Mouse (Mus musculus): ENCODE results near the gene Ccl22.
A peak's percentile ranks its signal among the peaks of the same experiment; 100 is the strongest.

The Ccl22 gene

GRCm38 (mm10) chr8:94745476-94746184 is at the start of gene Ccl22:
Gene Ccl22, plus strand, starts transcription at chr8:94745590.
- no peak for DNase-seq

GRCm38 (mm10) chr8:94695994-94696384 is 49.4 kb upstream of the Ccl22 start, which contains the start of gene Pllp:
Gene Pllp, minus strand, starts transcription at chr8:94696278.
- DNase-seq = peak; percentile 45

- no peak for DNase-seq
Measured at GRCm38 (mm10) chr8:94696566-94696965, 48.8 kb upstream of the Ccl22 start.

- DNase-seq = no peak
Measured at GRCm38 (mm10) chr8:94697956-94698355, 47.4 kb upstream of the Ccl22 start.

- DNase-seq = no peak
Measured at GRCm38 (mm10) chr8:94699366-94699765, 46.0 kb upstream of the Ccl22 start.

GRCm38 (mm10) chr8:94700421-94700935 is 44.9 kb upstream of the Ccl22 start:
- no peak for DNase-seq

GRCm38 (mm10) chr8:94702156-94702555 is 43.2 kb upstream of the Ccl22 start:
- DNase-seq = no peak

- peak; percentile 84 for DNase-seq
Measured at GRCm38 (mm10) chr8:94702844-94703813, 42.3 kb upstream of the Ccl22 start.

GRCm38 (mm10) chr8:94703972-94704668 is 41.3 kb upstream of the Ccl22 start:
- peak; percentile 95 for DNase-seq

GRCm38 (mm10) chr8:94704669-94704984 is 40.8 kb upstream of the Ccl22 start:
- DNase-seq = no peak

- DNase-seq = no peak
Measured at GRCm38 (mm10) chr8:94705581-94706245, 39.7 kb upstream of the Ccl22 start.

GRCm38 (mm10) chr8:94706732-94707395 is 38.5 kb upstream of the Ccl22 start:
- DNase-seq = no peak

GRCm38 (mm10) chr8:94710336-94710735 is 35.1 kb upstream of the Ccl22 start:
- DNase-seq = no peak

- DNase-seq = no peak
Measured at GRCm38 (mm10) chr8:94711160-94711718, 34.2 kb upstream of the Ccl22 start.

- DNase-seq = no peak
Measured at GRCm38 (mm10) chr8:94714556-94714955, 30.8 kb upstream of the Ccl22 start.

- no peak for DNase-seq
Measured at GRCm38 (mm10) chr8:94715871-94716270, 29.5 kb upstream of the Ccl22 start.

GRCm38 (mm10) chr8:94716841-94717240 is 28.5 kb upstream of the Ccl22 start:
- no peak for DNase-seq

- DNase-seq = no peak
Measured at GRCm38 (mm10) chr8:94725998-94726397, 19.4 kb upstream of the Ccl22 start.

GRCm38 (mm10) chr8:94729301-94729700 is 16.1 kb upstream of the Ccl22 start:
- no peak for DNase-seq

GRCm38 (mm10) chr8:94733821-94734465 is 11.4 kb upstream of the Ccl22 start:
- no peak for DNase-seq

GRCm38 (mm10) chr8:94734735-94735350 is 10.5 kb upstream of the Ccl22 start:
- no peak for DNase-seq

Measured in thymus, postnatal 14 days (tissue).